Mouse (Mus musculus): ENCODE data around the gene Gpr182. TPM values are rescaled to one million over a fixed set of nuclear protein-coding genes. Genes with fewer than 3 reads are reported as not detected.
A peak's percentile ranks its signal among the peaks of the same experiment; 100 is the strongest.

Gene Gpr182
- polyA plus RNA-seq, 1 experiment from 2014 or later, result 11.2 TPM

GRCm38 (mm10) chr10:127755246-127755645 is 3.7 kb upstream of the Gpr182 start:
- 35% methylated on average over 3 of the region's 3 CpGs for WGBS (ENCODE audit: insufficient replicate concordance)
- H3K36me3 ChIP-seq, result no peaks in the 10 kb centered on the region
- no peak for ATAC-seq
- no peaks in the 10 kb centered on the region for H3K9me3 ChIP-seq (replicated peaks)
- H3K4me3 ChIP-seq, result no peak overlapping the region
- peaks cover 32% of the 10 kb centered on the region for H3K4me1 ChIP-seq
- no peak overlapping the region for H3K4me2 ChIP-seq
- 0 out of 2 replicates have a peak, but pooled peaks cover 7% of the 10 kb centered on the region for H3K27me3 ChIP-seq (replicated peaks)
- no peak overlapping the region; the same call in 1 of the 2 replicates for H3K27ac ChIP-seq
- no peak overlapping the region for H3K9ac ChIP-seq

DNA sequence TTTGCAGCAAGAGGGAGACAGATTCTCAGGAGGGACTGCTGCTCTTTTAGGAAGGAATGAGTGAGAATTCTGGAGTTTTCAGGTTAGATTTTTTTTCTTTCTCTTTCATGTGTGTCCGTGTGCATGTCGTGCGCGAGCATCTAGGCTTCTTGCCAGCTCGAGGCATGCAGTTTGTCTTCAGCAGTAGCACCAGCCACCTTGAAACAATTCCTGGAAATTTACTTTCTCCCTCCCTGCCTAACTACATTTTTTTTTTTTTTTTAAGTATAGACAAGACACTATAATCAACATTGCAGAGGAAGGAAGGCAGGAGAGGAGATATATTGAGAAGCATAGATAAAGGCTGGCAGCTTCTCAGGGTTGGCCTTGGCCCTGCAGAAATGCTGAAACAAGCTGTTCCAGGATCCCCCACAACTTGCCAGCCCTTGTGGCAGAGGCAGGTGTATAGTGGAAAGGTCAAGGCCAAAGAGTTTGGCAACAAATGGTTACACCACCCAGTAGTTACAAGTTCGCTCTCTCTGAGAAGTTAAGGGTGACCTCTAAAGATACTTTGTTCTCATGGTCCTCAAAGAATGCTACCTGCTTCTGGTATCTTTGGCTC is 3.1 kb upstream of the Gpr182 start:
- Histone ChIP-seq H3K4me3 (no peak overlapping the region), H3K9me3 (replicated peaks) (no peaks in the 10 kb centered on the region), H3K4me1 (peaks cover 37% of the 10 kb centered on the region), H3K36me3 (no peaks in the 10 kb centered on the region), H3K4me2 (no peak overlapping the region), H3K27me3 (replicated peaks) (0 out of 2 replicates have a peak, but pooled peaks cover 8% of the 10 kb centered on the region), H3K9ac (no peak overlapping the region), H3K27ac (no peak overlapping the region; the same call in 1 of the 2 replicates)
- no peak for ATAC-seq
- 49% methylated on average over 6 of the region's 6 CpGs for WGBS (ENCODE audit: insufficient replicate concordance)

DNA sequence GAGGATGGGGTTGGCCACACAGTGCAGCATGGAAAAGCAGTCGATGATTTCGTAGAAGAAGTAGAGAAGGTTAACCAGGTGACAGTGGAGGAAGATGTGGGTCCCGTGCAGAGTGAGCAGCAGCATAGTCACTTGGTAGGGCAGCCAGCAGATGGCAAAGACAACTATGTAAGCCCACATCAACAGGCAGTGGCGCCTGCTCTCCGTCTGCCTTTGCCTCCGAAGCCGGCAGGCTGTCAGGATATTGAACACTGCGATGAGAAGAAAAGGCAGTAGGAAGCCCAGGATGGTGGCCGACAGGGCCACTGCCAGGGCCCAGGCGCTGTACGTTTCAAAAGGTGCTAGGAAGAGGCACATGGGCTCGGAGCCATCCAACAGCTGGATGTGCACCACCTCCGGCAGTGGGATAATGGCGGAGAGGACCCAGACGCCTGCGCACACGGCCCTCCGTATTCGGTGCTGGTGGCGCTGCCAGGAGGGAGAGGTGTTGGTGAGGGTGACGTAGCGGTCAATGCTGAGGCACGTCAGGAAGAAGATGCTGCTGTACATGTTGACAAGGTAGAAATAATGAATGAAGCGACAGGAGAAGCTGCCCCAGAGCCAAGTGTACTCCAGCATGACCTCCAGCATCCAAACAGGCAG is 1.3 kb downstream of the Gpr182 start:
- no peaks in the 10 kb centered on the region for H3K9me3 ChIP-seq (replicated peaks)
- 0 out of 2 replicates have a peak, but pooled peaks cover 8% of the 10 kb centered on the region for H3K27me3 ChIP-seq (replicated peaks)
- peak overlapping the region; percentile 33 for H3K4me3 ChIP-seq
- peaks cover 29% of the 10 kb centered on the region for H3K36me3 ChIP-seq
- H3K4me2 ChIP-seq, result peak overlapping the region; percentile 29
- ATAC-seq, result no peak
- peaks cover 56% of the 10 kb centered on the region for H3K4me1 ChIP-seq
- 56% methylated on average over 24 of the region's 24 CpGs for WGBS (ENCODE audit: insufficient replicate concordance)
- peak overlapping the region; percentile 58 for H3K27ac ChIP-seq
- H3K9ac ChIP-seq, result 0 out of 2 replicates have a peak overlapping the region, but pooled peaks have one; percentile 5

- no peak overlapping the region for H3K9ac ChIP-seq
- peak overlapping the region; percentile 58; the same call in 1 of the 2 replicates for H3K27ac ChIP-seq
- peaks cover 44% of the 10 kb centered on the region for H3K4me1 ChIP-seq
- H3K4me2 ChIP-seq, result peak overlapping the region; percentile 29
- no peaks in the 10 kb centered on the region for H3K9me3 ChIP-seq (replicated peaks)
- ATAC-seq, result peak; percentile 48
- WGBS (ENCODE audit: insufficient replicate concordance), result 14% methylated on average over 8 of the region's 8 CpGs
- H3K4me3 ChIP-seq, result peak overlapping the region; percentile 33
- 0 out of 2 replicates have a peak, but pooled peaks cover 8% of the 10 kb centered on the region for H3K27me3 ChIP-seq (replicated peaks)
- H3K36me3 ChIP-seq, result peaks cover 42% of the 10 kb centered on the region
Measured at GRCm38 (mm10) chr10:127748847-127749612, 2.5 kb downstream of the Gpr182 start.

DNA sequence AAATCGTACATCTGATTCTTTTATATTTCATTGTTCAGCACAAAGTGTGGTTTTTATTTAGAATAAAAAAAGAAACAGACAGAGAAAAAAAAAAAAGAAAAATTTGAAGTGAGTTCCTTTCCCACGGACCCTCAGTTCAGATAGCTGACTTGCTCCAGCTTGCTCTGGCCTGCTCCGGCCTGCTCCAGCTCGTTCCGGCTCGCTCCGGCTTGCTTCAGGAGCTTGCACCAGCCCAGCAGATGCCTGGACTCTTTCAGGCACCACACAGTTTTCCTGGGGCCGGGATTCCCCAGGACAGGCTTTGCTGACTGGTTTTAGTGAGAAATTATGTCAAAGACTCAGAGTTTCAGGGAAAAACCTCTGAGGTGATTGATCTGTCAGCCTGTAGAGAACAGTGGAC is 4.3 kb downstream of the Gpr182 start:
- Histone ChIP-seq H3K4me3 (no peak overlapping the region), H3K9me3 (replicated peaks) (0 out of 2 replicates have a peak, but pooled peaks cover 2% of the 10 kb centered on the region), H3K36me3 (peaks cover 59% of the 10 kb centered on the region), H3K4me2 (0 out of 2 replicates have a peak overlapping the region, but pooled peaks have one; percentile 29), H3K27me3 (replicated peaks) (0 out of 2 replicates have a peak, but pooled peaks cover 8% of the 10 kb centered on the region), H3K9ac (no peak overlapping the region), H3K27ac (peak overlapping the region; percentile 41; the same call in 1 of the 2 replicates), H3K4me1 (peaks cover 43% of the 10 kb centered on the region)
- 82% methylated on average over 8 of the region's 8 CpGs for WGBS (ENCODE audit: insufficient replicate concordance)
- ATAC-seq, result no peak

DNA sequence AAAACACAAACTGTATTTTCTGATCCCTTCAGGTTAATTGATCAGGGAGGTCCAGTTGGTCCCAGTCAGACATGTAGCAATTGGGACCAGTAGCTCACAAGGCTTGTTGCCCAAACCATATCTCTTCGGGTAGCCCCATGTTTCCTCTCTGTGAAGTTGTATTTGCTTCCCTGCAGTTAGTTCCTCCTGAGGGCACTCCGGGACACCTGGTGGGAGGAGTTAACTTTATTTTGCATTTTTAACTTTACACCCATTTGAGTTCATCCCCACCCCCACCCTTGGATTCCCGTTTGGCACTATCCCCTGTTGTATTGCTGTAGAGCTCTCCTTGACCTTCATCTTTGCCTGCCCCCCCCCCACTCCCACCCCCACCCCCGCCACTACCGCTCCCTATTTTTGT is 5.6 kb downstream of the Gpr182 start:
- Histone ChIP-seq H3K4me2 (no peak overlapping the region), H3K27ac (no peak overlapping the region), H3K9ac (no peak overlapping the region), H3K4me1 (peaks cover 43% of the 10 kb centered on the region), H3K9me3 (replicated peaks) (0 out of 2 replicates have a peak, but pooled peaks cover 2% of the 10 kb centered on the region), H3K4me3 (no peak overlapping the region), H3K27me3 (replicated peaks) (0 out of 2 replicates have a peak, but pooled peaks cover 8% of the 10 kb centered on the region), H3K36me3 (peaks cover 71% of the 10 kb centered on the region)
- no peak for ATAC-seq
- 66% methylated on average over 5 of the region's 5 CpGs for WGBS (ENCODE audit: insufficient replicate concordance)

DNA sequence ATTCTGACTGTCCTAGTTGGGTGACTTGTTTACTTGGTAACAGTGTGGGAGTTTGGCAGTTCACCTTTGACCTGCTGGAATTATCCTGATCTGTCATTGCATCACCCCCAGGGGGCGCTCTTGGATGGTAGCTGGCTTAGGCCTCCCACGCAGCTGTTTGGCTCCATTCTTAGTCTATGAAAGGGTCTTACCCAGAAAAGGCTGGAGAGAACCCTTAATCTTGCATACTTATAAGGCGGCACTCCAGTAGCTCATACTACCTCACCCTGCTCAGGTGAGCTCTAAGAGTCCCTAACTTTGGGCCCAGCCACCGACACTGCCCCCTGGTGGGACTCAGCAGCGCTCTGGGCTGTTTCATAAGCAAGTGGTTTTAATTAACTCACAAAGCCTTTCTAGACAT is 6.9 kb downstream of the Gpr182 start:
- 0 out of 2 replicates have a peak, but pooled peaks cover 2% of the 10 kb centered on the region for H3K9me3 ChIP-seq (replicated peaks)

DNA sequence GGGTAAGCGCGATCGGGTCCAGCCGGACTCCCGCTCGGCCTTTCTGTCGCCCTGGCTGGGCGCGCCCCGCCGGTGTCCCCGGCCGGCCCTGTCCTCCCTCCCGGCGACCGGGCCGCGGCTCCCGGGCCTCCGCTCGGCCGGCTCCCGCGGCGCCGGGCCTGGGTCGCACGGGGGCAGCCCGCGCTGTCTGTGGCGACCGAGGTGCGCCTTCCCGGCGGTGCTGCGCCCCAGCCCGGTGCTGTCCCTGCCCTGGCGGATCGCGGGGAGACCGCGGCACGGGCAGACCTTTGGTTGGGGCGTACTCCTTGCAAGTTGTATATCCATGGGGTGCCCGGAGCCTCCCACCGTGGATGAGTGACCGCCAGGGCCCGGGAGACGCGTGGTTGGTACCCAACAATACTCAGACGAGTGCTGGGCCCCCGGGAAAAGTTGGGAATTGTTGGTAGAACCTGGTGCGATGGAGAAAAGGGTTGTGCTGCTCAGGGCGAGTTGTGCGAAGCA is 11.8 kb downstream of the Gpr182 start:
- Histone ChIP-seq H3K4me1 (peaks cover 61% of the 10 kb centered on the region), H3K4me3 (peak overlapping the region; percentile 88), H3K27ac (peak overlapping the region; percentile 82), H3K9ac (peak overlapping the region; percentile 92), H3K9me3 (replicated peaks) (0 out of 2 replicates have a peak, but pooled peaks cover 2% of the 10 kb centered on the region), H3K4me2 (peak overlapping the region; percentile 86), H3K27me3 (replicated peaks) (no peaks in the 10 kb centered on the region), H3K36me3 (peaks cover 36% of the 10 kb centered on the region)
- peak; percentile 56 for ATAC-seq
- under 1% methylated on average over 51 of the region's 55 CpGs for WGBS (ENCODE audit: insufficient replicate concordance)

More for the DNA sequence above, 6.9 kb downstream of the Gpr182 start:
- Histone ChIP-seq H3K4me2 (no peak overlapping the region), H3K36me3 (peaks cover 71% of the 10 kb centered on the region), H3K4me1 (peaks cover 47% of the 10 kb centered on the region), H3K27me3 (replicated peaks) (no peaks in the 10 kb centered on the region), H3K27ac (no peak overlapping the region), H3K4me3 (no peak overlapping the region), H3K9ac (no peak overlapping the region)
- no peak for ATAC-seq
- WGBS (ENCODE audit: insufficient replicate concordance), result 60% methylated on average over 5 of the region's 5 CpGs

- H3K27me3 ChIP-seq (replicated peaks), result no peaks in the 10 kb centered on the region
- peak within 1 kb of the TSS; percentile 88 for H3K4me3 ChIP-seq
- peak within 1 kb of the TSS; percentile 82 for H3K27ac ChIP-seq
- H3K36me3 ChIP-seq, result peaks cover 31% of the 10 kb centered on the region
- peak within 1 kb of the TSS; percentile 86 for H3K4me2 ChIP-seq
- peaks cover 66% of the 10 kb centered on the region for H3K4me1 ChIP-seq
- peak; percentile 75 for ATAC-seq
- 1% methylated on average over 49 of the region's 61 CpGs for WGBS (ENCODE audit: insufficient replicate concordance)
- 0 out of 2 replicates have a peak, but pooled peaks cover 2% of the 10 kb centered on the region for H3K9me3 ChIP-seq (replicated peaks)
- H3K9ac ChIP-seq, result peak within 1 kb of the TSS; percentile 92
Measured at GRCm38 (mm10) chr10:127739083-127739660, 12.4 kb downstream of the Gpr182 start, which contains the start of gene Zbtb39. Gene Zbtb39 (plus strand): TSS chr10:127739538.

- H3K9ac ChIP-seq, result peak overlapping the region; percentile 92; the same call in 1 of the 2 replicates
- H3K27ac ChIP-seq, result peak overlapping the region; percentile 82
- peak; percentile 57 for ATAC-seq
- peaks cover 22% of the 10 kb centered on the region for H3K36me3 ChIP-seq
- H3K27me3 ChIP-seq (replicated peaks), result no peaks in the 10 kb centered on the region
- H3K4me2 ChIP-seq, result peak overlapping the region; percentile 86
- 0 out of 2 replicates have a peak, but pooled peaks cover 2% of the 10 kb centered on the region for H3K9me3 ChIP-seq (replicated peaks)
- WGBS (ENCODE audit: insufficient replicate concordance), result 26% methylated on average over 13 of the region's 13 CpGs
- H3K4me3 ChIP-seq, result peak overlapping the region; percentile 88
- peaks cover 75% of the 10 kb centered on the region for H3K4me1 ChIP-seq
Measured at GRCm38 (mm10) chr10:127738151-127738882, 13.2 kb downstream of the Gpr182 start.

Measured in liver, embryonic 12.5 days (tissue).